Mouse (Mus musculus) spleen, postnatal 14 days (tissue): ENCODE data around the gene Magea10.

ENCODE experiments used
- DNase-seq, 2 experiments: peaks; one replicate each; pipeline ENCODE4 v3.0.0; 2021 to 2022; ENCODE audit warnings: low spot score in 2 of 2

Gene Magea10

GRCm38 (mm10) chrX:72386758-72387157 is at the start of gene Magea10:
TSS of gene Magea10 (minus strand) at chrX:72386858.
- no peak for DNase-seq

- no peak for DNase-seq
Observed at GRCm38 (mm10) chrX:72381972-72382371, 4.7 kb downstream of the Magea10 start.
